Mouse (Mus musculus): Measurements from ENCODE around the gene Syt3. TPM values are rescaled to one million over a fixed set of nuclear protein-coding genes. Genes with fewer than 3 reads are reported as not detected.

Gene Syt3
- polyA plus RNA-seq (2014; fragmentation: Nextera tagmentation; extraction: Ambion mirVana) = 2.1 TPM in 2 replicates

DNA sequence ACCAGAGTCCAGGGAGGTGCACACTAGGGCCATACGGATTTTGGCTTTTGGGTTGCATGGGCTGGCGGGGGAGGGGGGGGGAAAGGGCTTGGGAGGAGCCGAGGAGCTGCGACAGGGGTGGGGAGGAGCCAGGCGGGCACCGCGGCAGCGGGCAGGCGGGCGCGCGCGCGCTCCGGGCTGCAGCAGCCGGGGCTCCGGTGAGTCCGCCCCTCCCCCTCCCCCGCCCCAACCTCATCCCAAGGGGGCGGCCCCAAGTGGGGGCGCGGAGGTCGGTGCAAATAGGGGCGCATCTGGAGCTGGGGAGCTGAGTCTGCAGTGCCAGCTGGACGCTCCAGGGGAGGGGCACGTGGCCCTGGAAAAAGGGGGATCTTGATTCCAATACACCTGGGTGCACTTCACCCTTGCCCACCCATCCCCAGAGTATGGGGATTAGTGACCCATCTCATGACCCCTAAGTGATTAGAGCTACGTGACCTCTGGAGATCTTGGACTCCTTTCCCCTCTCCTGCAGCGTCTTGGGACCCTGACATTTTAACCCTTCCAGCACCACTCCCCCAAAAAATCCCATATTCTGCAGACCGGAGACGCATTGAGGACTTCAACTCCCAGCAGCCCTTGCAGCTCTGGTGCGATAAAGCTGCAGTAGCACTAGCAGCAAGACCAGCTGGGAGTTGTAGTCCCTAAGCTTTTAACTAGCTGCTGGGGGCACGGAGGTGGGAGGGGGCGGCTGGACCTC is at the start of gene Syt3:
Gene Syt3, plus strand, starts transcription at position 123 of the 736 bp plus-strand sequence.
- ATAC-seq (ENCODE audit: insufficient number of reproducible peaks, low FRiP score, low TSS enrichment, low read depth) (peak; percentile 84), DNase-seq (ENCODE audit: low spot score) (peak; percentile 80)
- no peaks in the 10 kb centered on the region for H3K9me3 ChIP-seq (ENCODE audit: control insufficient read depth, low read length)
- peak within 1 kb of the TSS; percentile 49 for H3K9ac ChIP-seq (ENCODE audit: low read length)
- H3K27me3 ChIP-seq (ENCODE audit: control insufficient read depth, insufficient read depth, low read length) = peaks cover 6% of the 10 kb centered on the region
- no peak within 1 kb of the TSS for H3K27ac ChIP-seq (replicated peaks; ENCODE audit: low read depth, low read length)
- peak within 1 kb of the TSS; percentile 90 for H3K4me2 ChIP-seq (ENCODE audit: low read depth, severe bottlenecking)
- H3K4me3 ChIP-seq (ENCODE audit: low read depth, low read length) = peak within 1 kb of the TSS; percentile 46
- no peaks in the 10 kb centered on the region for H3K36me3 ChIP-seq (ENCODE audit: control insufficient read depth, insufficient read depth, low read length)
- H3K4me1 ChIP-seq (ENCODE audit: control insufficient read depth, insufficient read depth, low read length) = 0 out of 2 replicates have a peak, but pooled peaks cover 2% of the 10 kb centered on the region
- under 1% methylated on average over 28 of the region's 33 CpGs for WGBS

DNA sequence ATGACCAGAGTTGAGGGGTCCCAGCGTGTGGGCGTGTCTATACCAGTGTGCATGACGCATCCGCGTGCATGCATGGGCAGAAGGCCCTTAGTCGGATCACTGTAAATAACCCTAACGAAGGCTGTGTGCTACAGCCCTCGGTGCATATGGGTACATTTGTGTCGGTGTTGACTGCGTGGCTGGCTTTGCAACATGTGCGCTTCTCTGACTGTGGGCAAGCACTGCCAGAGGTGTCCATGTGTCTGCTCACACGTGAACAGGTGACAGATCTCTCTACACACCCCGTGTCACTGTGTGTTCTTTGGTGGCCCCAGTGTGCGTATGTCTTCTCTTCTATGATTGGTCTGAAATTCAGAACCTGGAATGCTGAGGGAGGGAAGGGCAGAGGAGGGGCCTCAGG is 49.8 kb upstream of the Syt3 start:
- peaks cover 56% of the 10 kb centered on the region for H3K27me3 ChIP-seq (ENCODE audit: control insufficient read depth, insufficient read depth, low read length)
- H3K4me3 ChIP-seq (ENCODE audit: low read depth, low read length) = no peak overlapping the region
- DNase-seq (ENCODE audit: low spot score) (no peak), ATAC-seq (ENCODE audit: insufficient number of reproducible peaks, low FRiP score, low TSS enrichment, low read depth) (no peak)
- no peak overlapping the region for H3K27ac ChIP-seq (replicated peaks; ENCODE audit: low read depth, low read length)
- no peaks in the 10 kb centered on the region for H3K36me3 ChIP-seq (ENCODE audit: control insufficient read depth, insufficient read depth, low read length)
- 62% methylated on average over 14 of the region's 14 CpGs for WGBS
- H3K4me1 ChIP-seq (ENCODE audit: control insufficient read depth, insufficient read depth, low read length) = peaks cover 3% of the 10 kb centered on the region
- no peak overlapping the region for H3K9ac ChIP-seq (ENCODE audit: low read length)
- no peaks in the 10 kb centered on the region for H3K9me3 ChIP-seq (ENCODE audit: control insufficient read depth, low read length)
- no peak overlapping the region for H3K4me2 ChIP-seq (ENCODE audit: low read depth, severe bottlenecking)

DNA sequence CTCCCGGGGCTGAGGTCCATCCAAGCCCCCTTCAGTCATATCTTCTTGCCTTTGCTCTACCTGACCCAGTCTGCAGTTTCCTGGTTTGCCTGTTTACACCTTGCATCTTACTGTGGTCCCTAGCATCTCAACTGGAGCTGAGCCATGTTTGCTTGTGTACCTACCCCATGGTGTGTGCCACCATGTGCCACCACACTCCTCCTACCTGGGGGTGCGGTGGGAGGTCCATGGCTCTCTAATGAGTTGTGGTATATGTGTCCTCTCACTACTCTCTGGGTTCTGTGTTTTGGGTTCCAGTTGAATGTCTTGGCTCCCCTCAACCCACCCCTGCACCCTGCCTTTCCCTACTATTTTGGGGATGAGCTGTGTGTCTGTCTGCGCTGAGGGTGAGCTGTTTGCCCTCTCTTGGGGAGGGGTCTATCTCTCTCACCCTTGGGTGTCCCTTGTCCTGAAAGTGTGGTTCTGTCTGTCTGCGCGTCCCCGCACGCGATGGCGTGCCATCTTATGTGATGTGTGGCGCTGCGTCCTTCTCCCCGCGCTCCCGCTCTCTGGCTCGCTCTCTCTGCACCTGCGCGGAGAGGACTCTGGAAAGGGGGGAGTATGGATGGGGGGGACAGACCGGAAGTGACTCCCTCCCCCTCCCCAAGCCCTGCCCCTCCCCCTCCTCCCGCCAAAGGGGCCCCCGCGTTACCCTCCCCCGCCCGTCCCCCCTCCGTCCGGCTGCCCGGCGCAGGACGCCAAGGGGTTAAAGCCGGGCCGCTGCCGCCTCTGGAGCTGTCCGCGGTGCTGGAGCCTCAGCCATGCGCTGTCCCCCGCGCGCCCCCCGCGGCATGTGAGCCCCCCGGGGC is 48.6 kb upstream of the Syt3 start:
- Histone ChIP-seq H3K9me3 (ENCODE audit: control insufficient read depth, low read length) (no peaks in the 10 kb centered on the region), H3K27me3 (ENCODE audit: control insufficient read depth, insufficient read depth, low read length) (peaks cover 64% of the 10 kb centered on the region), H3K9ac (ENCODE audit: low read length) (no peak overlapping the region), H3K4me1 (ENCODE audit: control insufficient read depth, insufficient read depth, low read length) (peaks cover 3% of the 10 kb centered on the region), H3K4me3 (ENCODE audit: low read depth, low read length) (peak overlapping the region; percentile 25; the same call in 1 of the 2 replicates), H3K27ac (replicated peaks; ENCODE audit: low read depth, low read length) (no peak overlapping the region), H3K4me2 (ENCODE audit: low read depth, severe bottlenecking) (peak overlapping the region; percentile 54), H3K36me3 (ENCODE audit: control insufficient read depth, insufficient read depth, low read length) (no peaks in the 10 kb centered on the region)
- ATAC-seq (ENCODE audit: insufficient number of reproducible peaks, low FRiP score, low TSS enrichment, low read depth) (0 out of 2 replicates have a peak, but pooled peaks have one; percentile 53), DNase-seq (ENCODE audit: low spot score) (peak; percentile 77)
- 4% methylated on average over 17 of the region's 40 CpGs for WGBS

DNA sequence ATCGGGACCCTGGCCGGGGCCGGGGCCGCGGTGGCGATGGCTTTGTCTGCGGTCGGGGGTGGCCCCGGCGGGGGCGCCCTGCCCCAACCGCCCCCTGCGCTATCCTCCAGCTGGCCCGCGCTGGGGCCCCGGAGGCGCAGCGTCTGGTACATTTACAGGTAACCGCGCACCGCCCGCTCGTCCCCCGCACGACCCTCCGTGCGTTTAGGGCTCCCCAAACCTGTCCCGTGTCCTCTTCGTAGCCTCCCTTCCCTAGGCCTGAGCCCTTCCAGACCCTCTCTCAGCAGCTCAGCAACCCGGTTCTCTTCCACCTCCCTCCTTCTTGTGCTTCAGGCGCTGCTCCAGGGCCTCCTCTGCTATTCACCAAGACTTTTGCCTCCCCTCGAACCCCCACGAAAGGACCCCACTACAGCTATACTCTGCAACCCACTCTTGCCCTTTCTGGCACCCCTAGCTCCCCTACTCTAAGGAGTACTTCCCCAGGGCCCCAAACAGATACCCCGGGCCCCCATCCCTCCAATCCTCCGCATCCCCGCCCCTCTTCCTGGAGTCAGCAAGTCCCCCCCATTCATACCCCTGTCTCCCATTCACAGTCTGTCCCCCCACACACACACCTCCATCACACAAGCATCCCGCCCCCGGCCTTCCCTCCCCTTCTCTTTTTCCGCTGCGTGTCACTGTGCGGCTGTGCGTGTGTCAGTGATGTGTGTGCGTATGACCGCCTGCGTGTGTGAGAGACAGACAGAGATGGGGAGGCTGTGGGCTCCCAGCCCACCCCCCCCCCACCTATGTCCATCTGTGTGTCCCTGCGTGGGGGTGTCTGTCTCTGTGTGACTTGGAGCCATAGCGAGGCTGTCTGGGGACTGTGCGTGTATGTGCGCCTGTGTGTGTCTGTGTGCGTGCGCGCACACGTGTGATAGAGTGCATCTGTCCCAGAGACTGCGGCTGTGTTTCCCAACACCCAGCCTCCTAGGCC is 47.6 kb upstream of the Syt3 start:
- Histone ChIP-seq H3K36me3 (ENCODE audit: control insufficient read depth, insufficient read depth, low read length) (no peaks in the 10 kb centered on the region), H3K4me2 (ENCODE audit: low read depth, severe bottlenecking) (peak overlapping the region; percentile 54), H3K27me3 (ENCODE audit: control insufficient read depth, insufficient read depth, low read length) (peaks cover 64% of the 10 kb centered on the region), H3K27ac (replicated peaks; ENCODE audit: low read depth, low read length) (no peak overlapping the region), H3K4me3 (ENCODE audit: low read depth, low read length) (peak overlapping the region; percentile 25), H3K4me1 (ENCODE audit: control insufficient read depth, insufficient read depth, low read length) (peaks cover 3% of the 10 kb centered on the region), H3K9ac (ENCODE audit: low read length) (no peak overlapping the region), H3K9me3 (ENCODE audit: control insufficient read depth, low read length) (no peaks in the 10 kb centered on the region)
- 5% methylated on average over 36 of the region's 54 CpGs for WGBS
- no peak for ATAC-seq (ENCODE audit: insufficient number of reproducible peaks, low FRiP score, low TSS enrichment, low read depth)
- DNase-seq (ENCODE audit: low spot score) = no peak

DNA sequence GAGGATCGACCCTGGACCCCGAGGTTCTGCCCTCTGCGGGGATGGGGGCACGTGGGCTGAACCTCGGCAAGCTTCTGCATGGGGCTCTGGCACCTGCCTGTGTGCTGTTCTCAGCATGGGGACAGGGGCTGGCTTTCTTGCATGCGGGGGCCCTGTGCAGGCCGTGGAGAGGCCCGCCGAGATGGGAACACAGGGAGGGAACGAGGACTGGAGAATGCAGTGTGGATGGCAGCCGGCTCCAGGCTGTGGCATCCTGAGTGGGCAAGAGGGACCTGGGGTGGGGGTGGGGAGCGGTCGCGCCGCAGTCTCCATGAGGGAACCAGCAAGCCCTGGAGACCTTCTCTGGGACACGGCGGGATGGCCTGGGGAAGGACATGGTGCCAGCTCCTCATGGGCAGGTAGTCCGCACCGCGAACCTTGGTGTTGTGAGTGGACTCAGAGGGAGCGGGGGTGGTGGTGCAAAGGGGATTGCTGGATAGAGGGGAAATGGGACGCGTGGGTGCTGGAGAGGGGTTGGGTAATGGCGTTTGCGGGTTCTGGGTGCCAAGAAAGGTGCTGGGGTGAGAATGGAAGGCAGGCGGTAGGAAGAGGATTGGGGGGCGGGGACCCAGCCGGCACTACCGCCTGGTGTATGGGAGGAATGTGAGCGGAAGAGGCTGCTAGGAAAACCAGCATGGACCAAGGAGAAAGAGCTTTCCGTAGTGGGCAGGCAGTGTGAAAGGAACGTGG is 46.6 kb upstream of the Syt3 start:
- Histone ChIP-seq H3K4me2 (ENCODE audit: low read depth, severe bottlenecking) (no peak overlapping the region), H3K4me1 (ENCODE audit: control insufficient read depth, insufficient read depth, low read length) (peaks cover 3% of the 10 kb centered on the region), H3K9ac (ENCODE audit: low read length) (no peak overlapping the region), H3K27ac (replicated peaks; ENCODE audit: low read depth, low read length) (no peak overlapping the region), H3K9me3 (ENCODE audit: control insufficient read depth, low read length) (no peaks in the 10 kb centered on the region), H3K27me3 (ENCODE audit: control insufficient read depth, insufficient read depth, low read length) (peaks cover 64% of the 10 kb centered on the region), H3K36me3 (ENCODE audit: control insufficient read depth, insufficient read depth, low read length) (no peaks in the 10 kb centered on the region), H3K4me3 (ENCODE audit: low read depth, low read length) (no peak overlapping the region)
- 3% methylated on average over 32 of the region's 32 CpGs for WGBS
- DNase-seq (ENCODE audit: low spot score) = no peak
- ATAC-seq (ENCODE audit: insufficient number of reproducible peaks, low FRiP score, low TSS enrichment, low read depth) = no peak

DNA sequence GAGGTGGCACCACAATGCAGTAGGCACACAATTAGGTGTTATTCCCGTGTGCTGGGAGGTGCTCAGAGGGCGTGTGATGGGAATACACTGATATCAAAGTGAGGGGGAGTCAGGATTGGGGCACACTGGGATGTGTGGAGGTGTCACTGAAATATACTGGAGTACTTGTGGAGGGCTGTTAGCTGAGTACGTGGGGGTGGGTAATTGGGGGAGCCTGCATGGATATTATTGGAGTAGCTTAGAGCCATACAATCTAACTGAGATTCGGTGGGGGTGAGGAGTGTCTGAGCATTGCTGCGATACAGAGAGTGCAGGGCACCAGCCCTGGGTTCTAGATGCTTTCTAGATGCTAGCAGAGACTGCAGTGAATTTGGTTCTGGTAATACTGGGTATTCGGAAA is 43.7 kb upstream of the Syt3 start:
- Histone ChIP-seq H3K9me3 (ENCODE audit: control insufficient read depth, low read length) (no peaks in the 10 kb centered on the region), H3K4me2 (ENCODE audit: low read depth, severe bottlenecking) (no peak overlapping the region), H3K4me3 (ENCODE audit: low read depth, low read length) (no peak overlapping the region), H3K9ac (ENCODE audit: low read length) (no peak overlapping the region), H3K27ac (replicated peaks; ENCODE audit: low read depth, low read length) (no peak overlapping the region), H3K4me1 (ENCODE audit: control insufficient read depth, insufficient read depth, low read length) (peaks cover 3% of the 10 kb centered on the region), H3K27me3 (ENCODE audit: control insufficient read depth, insufficient read depth, low read length) (peaks cover 51% of the 10 kb centered on the region), H3K36me3 (ENCODE audit: control insufficient read depth, insufficient read depth, low read length) (no peaks in the 10 kb centered on the region)
- no peak for ATAC-seq (ENCODE audit: insufficient number of reproducible peaks, low FRiP score, low TSS enrichment, low read depth)
- no peak for DNase-seq (ENCODE audit: low spot score)
- WGBS = 61% methylated on average over 6 of the region's 6 CpGs

DNA sequence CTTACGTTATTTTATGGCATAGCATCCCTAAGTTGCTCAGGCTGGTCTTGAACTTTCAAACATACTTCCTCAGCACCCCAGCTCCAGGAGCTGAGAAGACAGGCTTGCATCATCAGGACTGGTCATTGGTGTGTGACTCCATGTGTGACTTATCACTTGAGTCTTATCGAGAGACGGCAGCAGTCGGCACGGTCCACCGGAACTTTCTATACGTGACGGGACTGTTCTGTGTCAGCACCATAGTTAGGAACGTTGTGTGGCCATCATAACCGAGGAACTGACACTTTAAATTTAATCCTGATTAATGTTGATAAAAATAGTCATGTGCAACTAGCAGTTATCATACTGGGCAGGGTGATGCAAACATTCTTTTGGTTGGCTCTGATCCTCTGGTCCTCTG is 42.8 kb upstream of the Syt3 start:
- no peak for DNase-seq (ENCODE audit: low spot score)
- Histone ChIP-seq H3K4me1 (ENCODE audit: control insufficient read depth, insufficient read depth, low read length) (peaks cover under 1% of the 10 kb centered on the region; the same call in 1 of the 2 replicates), H3K27ac (replicated peaks; ENCODE audit: low read depth, low read length) (no peak overlapping the region), H3K36me3 (ENCODE audit: control insufficient read depth, insufficient read depth, low read length) (no peaks in the 10 kb centered on the region), H3K4me3 (ENCODE audit: low read depth, low read length) (no peak overlapping the region), H3K27me3 (ENCODE audit: control insufficient read depth, insufficient read depth, low read length) (peaks cover 42% of the 10 kb centered on the region), H3K4me2 (ENCODE audit: low read depth, severe bottlenecking) (no peak overlapping the region), H3K9me3 (ENCODE audit: control insufficient read depth, low read length) (no peaks in the 10 kb centered on the region), H3K9ac (ENCODE audit: low read length) (no peak overlapping the region)
- no peak for ATAC-seq (ENCODE audit: insufficient number of reproducible peaks, low FRiP score, low TSS enrichment, low read depth)
- 87% methylated on average over 10 of the region's 10 CpGs for WGBS

All from limb, embryonic 11.5 days (tissue).